Mouse (Mus musculus) skeletal muscle tissue, adult 2 months (tissue): ENCODE results near the gene Bpi.
A peak's percentile ranks its signal among the peaks of the same experiment; 100 is the strongest.

ENCODE experiments used
- DNase-seq: peaks from one replicate; pipeline ENCODE4 v3.0.0-alpha.2; 2012; ENCODE audit warnings: low read depth, low spot score

Gene Bpi

GRCm38 (mm10) chr2:158285655-158286054, 27.8 kb downstream of the Bpi start:
- no peak for DNase-seq

GRCm38 (mm10) chr2:158295700-158296099, 37.8 kb downstream of the Bpi start:
- DNase-seq, result no peak

- DNase-seq, result no peak
Measured at GRCm38 (mm10) chr2:158299203-158299602, 41.3 kb downstream of the Bpi start.

GRCm38 (mm10) chr2:158299731-158300130, 41.8 kb downstream of the Bpi start:
- no peak for DNase-seq

- peak; percentile 55 for DNase-seq
Measured at GRCm38 (mm10) chr2:158302807-158303206, 44.9 kb downstream of the Bpi start.

- peak; percentile 59 for DNase-seq
Measured at GRCm38 (mm10) chr2:158305948-158306695, 48.2 kb downstream of the Bpi start, which contains the start of gene Lbp. Lbp (plus strand) TSS chr2:158306493.

- DNase-seq, result no peak
Measured at GRCm38 (mm10) chr2:158306696-158307049, 48.8 kb downstream of the Bpi start.

GRCm38 (mm10) chr2:158308276-158308675, 50.4 kb downstream of the Bpi start:
- peak; percentile 23 for DNase-seq

- no peak for DNase-seq
Measured at GRCm38 (mm10) chr2:158313089-158313488, 55.2 kb downstream of the Bpi start.

- DNase-seq, result no peak
Measured at GRCm38 (mm10) chr2:158316371-158316770, 58.5 kb downstream of the Bpi start.

GRCm38 (mm10) chr2:158317026-158317425, 59.1 kb downstream of the Bpi start:
- DNase-seq, result peak; percentile 34

GRCm38 (mm10) chr2:158321596-158321995, 63.7 kb downstream of the Bpi start:
- no peak for DNase-seq

- DNase-seq, result no peak
Measured at GRCm38 (mm10) chr2:158322845-158323244, 65.0 kb downstream of the Bpi start.

- DNase-seq, result no peak
Measured at GRCm38 (mm10) chr2:158324531-158325190, 66.8 kb downstream of the Bpi start.

- DNase-seq, result no peak
Measured at GRCm38 (mm10) chr2:158325609-158326008, 67.7 kb downstream of the Bpi start.
